In the genomic region with DNA sequence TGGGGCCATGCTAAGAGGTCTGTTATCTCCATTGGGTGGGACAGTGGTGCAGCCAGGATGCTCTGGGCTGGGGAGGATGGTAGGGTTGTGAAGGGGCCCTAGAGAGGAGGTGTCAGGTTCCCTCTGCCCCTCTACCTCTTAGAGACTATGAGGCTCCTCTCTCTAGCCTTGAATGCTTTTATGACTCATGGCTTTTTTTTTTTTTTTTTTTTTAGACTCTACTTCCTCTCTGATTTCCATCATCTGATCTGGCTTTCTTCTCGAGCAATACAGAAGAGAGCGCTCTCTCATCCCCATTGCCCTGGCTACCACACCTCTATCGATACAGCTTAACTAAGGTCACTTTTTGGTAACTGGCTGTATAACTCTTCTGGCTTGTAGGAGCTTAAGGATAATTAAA, we compare ENCODE assay signal across 21 mouse cellular contexts.
DNase-seq lines count a peak whose midpoint lies in the region; ATAC-seq and TF ChIP-seq lines count a peak whose summit lies in the region.
"Had no signal": no experiment of that assay in that cellular context is flagged by ENCODE, and none has a peak within 500 bp of the region (broad histone marks: within the 10 kb centered on the region; RNA-seq: fewer than 3 reads in every experiment).

No protein-coding gene starts in this region.

- no peak for ATAC-seq in forebrain, embryonic 12.5 days (ENCODE audit: low FRiP score)
- ATAC-seq in forebrain, postnatal 0 days: no peak
- ATAC-seq in forebrain, embryonic 16.5 days: no peak
- ATAC-seq in forebrain, embryonic 13.5 days: no peak
- ATAC-seq in activated CD4-positive, CD25-positive, alpha-beta regulatory T cell, adult 4 months: no peak
- ATAC-seq: CD4-positive, CD25-positive, alpha-beta regulatory T cell, adult 4 months; forebrain, embryonic 14.5 days had no signal

- TF ChIP-seq RAD21 in CH12.LX (IDR thresholded peaks at IDR 0.05; ENCODE audit: low read depth, low read length): no peak

- no peak overlapping the region for H3K4me3 ChIP-seq in forebrain, embryonic 12.5 days (replicated peaks)
- no peak overlapping the region for H3K4me3 ChIP-seq in forebrain, postnatal 0 days (ENCODE audit: low read depth, low read length)
- H3K4me3 ChIP-seq in forebrain, embryonic 16.5 days (replicated peaks; ENCODE audit: low read length): no peak overlapping the region
- H3K4me3 ChIP-seq in forebrain, embryonic 13.5 days: no peak overlapping the region
- H3K4me3 ChIP-seq in CH12.LX (replicated peaks in 1 of 3; ENCODE audit: low read depth in 2 of 3, low read length in 2 of 3, poor library complexity in 1 of 3) (no peak overlapping the region), ES-E14 (ENCODE audit: insufficient read depth in 1 of 2, low read depth in 1 of 2, low read length in 2 of 2, poor library complexity in 1 of 2, severe bottlenecking in 1 of 2) (no peak overlapping the region)
- H3K4me3 ChIP-seq: embryonic facial prominence, embryonic 12.5 days had no signal

- no peaks in the 10 kb centered on the region for H3K9me3 ChIP-seq in forebrain, embryonic 12.5 days
- H3K9me3 ChIP-seq in forebrain, postnatal 0 days (ENCODE audit: low read length): no peaks in the 10 kb centered on the region
- no peaks in the 10 kb centered on the region for H3K9me3 ChIP-seq in forebrain, embryonic 16.5 days (ENCODE audit: control insufficient read depth, low read length)
- H3K9me3 ChIP-seq in forebrain, embryonic 13.5 days (replicated peaks): no peaks in the 10 kb centered on the region
- H3K9me3 ChIP-seq in CH12.LX (replicated peaks; ENCODE audit: low read length) (no peaks in the 10 kb centered on the region), ES-E14 (ENCODE audit: control insufficient read depth, insufficient read depth, low read depth, low read length) (no peaks in the 10 kb centered on the region)
- H3K9me3 ChIP-seq: embryonic facial prominence, embryonic 12.5 days had no signal

- no peak for TF ChIP-seq CTCF in forebrain, postnatal 0 days (IDR thresholded peaks at IDR 0.05; ENCODE audit: low read depth)
- no peak for TF ChIP-seq CTCF in CH12.LX (conservative IDR thresholded peaks at IDR 0.05 in 1 of 2, IDR thresholded peaks at IDR 0.05 in 1 of 2; ENCODE audit: low read depth in 2 of 2, low read length in 2 of 2)

- peak overlapping the region; percentile 25; the same call in 1 of the 2 replicates for H3K4me2 ChIP-seq in forebrain, embryonic 12.5 days
- no peak overlapping the region for H3K4me2 ChIP-seq in forebrain, postnatal 0 days (ENCODE audit: low read depth)
- H3K4me2 ChIP-seq in forebrain, embryonic 16.5 days (ENCODE audit: low read length): no peak overlapping the region
- no peak overlapping the region for H3K4me2 ChIP-seq in forebrain, embryonic 13.5 days
- H3K4me2 ChIP-seq in CH12.LX (ENCODE audit: insufficient read depth, low read depth, poor library complexity, severe bottlenecking): no peak overlapping the region
- H3K4me2 ChIP-seq: embryonic facial prominence, embryonic 12.5 days had no signal

- dilution Hi-C loops in CH12.LX (cut with MboI; ENCODE audit: extremely low pct_ligation_motif_present, extremely low pct_unique_long_range_greater_than_20kb, low sequenced_read_pairs): no loop called here

- H3K36me3 ChIP-seq in forebrain, embryonic 12.5 days (replicated peaks): no peaks in the 10 kb centered on the region
- H3K36me3 ChIP-seq in forebrain, postnatal 0 days (ENCODE audit: insufficient read depth): no peaks in the 10 kb centered on the region
- H3K36me3 ChIP-seq in forebrain, embryonic 16.5 days (ENCODE audit: control insufficient read depth, insufficient read depth): no peaks in the 10 kb centered on the region
- H3K36me3 ChIP-seq in forebrain, embryonic 13.5 days (ENCODE audit: poor library complexity, severe bottlenecking): no peaks in the 10 kb centered on the region
- H3K36me3 ChIP-seq in CH12.LX (replicated peaks in 1 of 2; ENCODE audit: control insufficient read depth in 1 of 2, insufficient read depth in 1 of 2, low read length in 1 of 2): no peaks in the 10 kb centered on the region
- H3K36me3 ChIP-seq in ES-E14 (ENCODE audit: control insufficient read depth, insufficient read depth, low read length, poor library complexity, severe bottlenecking): no peaks in the 10 kb centered on the region
- H3K36me3 ChIP-seq: embryonic facial prominence, embryonic 12.5 days had no signal

- TF ChIP-seq POLR2A in CH12.LX (IDR thresholded peaks at IDR 0.05; ENCODE audit: low read depth, low read length): no peak

- TF ChIP-seq EP300 in CH12.LX (IDR thresholded peaks at IDR 0.05; ENCODE audit: low read length): no peak

- in situ Hi-C loops in CH12.LX (cut with MboI; ENCODE audit: low pct_ligation_motif_present, low pct_unique_long_range_greater_than_20kb, low sequenced_read_pairs): no loop called here
- in situ Hi-C loops in ES-E14 (cut with MboI; ENCODE audit: low sequenced_read_pairs in 2 of 2, unreplicated experiment in 2 of 2): no loop called here

- H3K27me3 ChIP-seq in forebrain, embryonic 12.5 days: peaks cover 74% of the 10 kb centered on the region
- no peaks in the 10 kb centered on the region; the same call in 1 of the 2 replicates for H3K27me3 ChIP-seq in forebrain, postnatal 0 days (ENCODE audit: insufficient read depth, low read length)
- H3K27me3 ChIP-seq in forebrain, embryonic 16.5 days (replicated peaks; ENCODE audit: control insufficient read depth, insufficient read depth, low read length): no peaks in the 10 kb centered on the region; the same call in 1 of the 2 replicates
- H3K27me3 ChIP-seq in forebrain, embryonic 13.5 days: peaks cover 55% of the 10 kb centered on the region
- H3K27me3 ChIP-seq in CH12.LX (replicated peaks): peaks cover 95% of the 10 kb centered on the region
- H3K27me3 ChIP-seq: embryonic facial prominence, embryonic 12.5 days had no signal

- H3K9ac ChIP-seq in forebrain, embryonic 12.5 days: no peak overlapping the region
- H3K9ac ChIP-seq in forebrain, postnatal 0 days: no peak overlapping the region
- no peak overlapping the region for H3K9ac ChIP-seq in forebrain, embryonic 16.5 days (replicated peaks; ENCODE audit: low read depth, low read length)
- no peak overlapping the region for H3K9ac ChIP-seq in forebrain, embryonic 13.5 days
- H3K9ac ChIP-seq in CH12.LX (ENCODE audit: insufficient read depth, low read depth) (no peak overlapping the region), ES-E14 (ENCODE audit: insufficient read depth, low read depth, low read length, poor library complexity, severe bottlenecking) (no peak overlapping the region)
- H3K9ac ChIP-seq: embryonic facial prominence, embryonic 12.5 days had no signal

- no peaks in the 10 kb centered on the region for H3K79me2 ChIP-seq in CH12.LX (replicated peaks; ENCODE audit: control insufficient read depth, extremely low read depth, insufficient read depth, poor library complexity, severe bottlenecking)

- DNase-seq in forebrain, postnatal 0 days: no peak
- DNase-seq in CH12.LX (ENCODE audit: extremely low read depth): no peak
- no peak for DNase-seq in ES-E14 (ENCODE audit: low read depth, low spot score)
- no peak for DNase-seq in embryo, embryonic 10 days (ENCODE audit: low spot score)
- DNase-seq: adrenal gland, adult 8-10 months; adrenal gland, postnatal 14 days; adrenal gland, postnatal 36 days; B cell, adult 2 months; cerebellum, adult 11-12 months; cerebellum, adult 2 months; cerebellum, adult 9-10 months; cerebellum, postnatal 10 days; cerebellum, postnatal 25 days; embryo, embryonic 11 days had no signal

- H3K4me1 ChIP-seq in forebrain, embryonic 12.5 days: peaks cover 31% of the 10 kb centered on the region
- H3K4me1 ChIP-seq in forebrain, postnatal 0 days (ENCODE audit: insufficient read depth): peaks cover 19% of the 10 kb centered on the region
- H3K4me1 ChIP-seq in forebrain, embryonic 16.5 days (replicated peaks; ENCODE audit: control insufficient read depth, insufficient read depth, low read length): peaks cover 39% of the 10 kb centered on the region
- peaks cover 61% of the 10 kb centered on the region for H3K4me1 ChIP-seq in forebrain, embryonic 13.5 days
- peaks cover 4 to 6% of the 10 kb centered on the region in 2 experiments; a peak in 1 of 4 replicates for H3K4me1 ChIP-seq in CH12.LX (ENCODE audit: control insufficient read depth in 1 of 2, insufficient read depth in 2 of 2)
- H3K4me1 ChIP-seq in ES-E14 (ENCODE audit: control insufficient read depth in 2 of 2, insufficient read depth in 2 of 2, low read length in 2 of 2, poor library complexity in 1 of 2): peaks cover 3 to 33% of the 10 kb centered on the region in 2 experiments; a peak in 2 of 4 replicates
- H3K4me1 ChIP-seq: embryonic facial prominence, embryonic 12.5 days had no signal

- 75% methylated on average over 3 of the region's 3 CpGs for WGBS in forebrain, embryonic 12.5 days
- 75% methylated on average over 3 of the region's 3 CpGs for WGBS in forebrain, postnatal 0 days
- 79% methylated on average over 3 of the region's 3 CpGs for WGBS in forebrain, embryonic 16.5 days
- WGBS in forebrain, embryonic 13.5 days: 76% methylated on average over 3 of the region's 3 CpGs

- H3K27ac ChIP-seq in forebrain, embryonic 12.5 days: no peak overlapping the region
- H3K27ac ChIP-seq in forebrain, postnatal 0 days (ENCODE audit: low read depth, low read length): no peak overlapping the region
- H3K27ac ChIP-seq in forebrain, embryonic 16.5 days (ENCODE audit: low read length): peak overlapping the region; percentile 46; the same call in 1 of the 2 replicates
- H3K27ac ChIP-seq in forebrain, embryonic 13.5 days: no peak overlapping the region
- H3K27ac ChIP-seq in CH12.LX (ENCODE audit: insufficient read depth, low read depth): no peak overlapping the region
- H3K27ac ChIP-seq in ES-E14 (ENCODE audit: insufficient read depth, low read depth, low read length, poor library complexity, severe bottlenecking): no peak overlapping the region
- H3K27ac ChIP-seq: embryonic facial prominence, embryonic 12.5 days had no signal

TF ChIP-seq in CH12.LX, 34 proteins besides CTCF, POLR2A, EP300 and RAD21:
- TF ChIP-seq ZNF384 (IDR thresholded peaks at IDR 0.05; ENCODE audit: low read depth, low read length): peak; percentile 64; the same call in 1 of the 2 replicates
- no peak for TF ChIP-seq MEF2A (IDR thresholded peaks at IDR 0.05; ENCODE audit: borderline replicate concordance, low read depth, low read length)

TF ChIP-seq in ES-E14, 5 proteins besides CTCF, POLR2A, EP300 and RAD21:
- TF ChIP-seq CHD2 (IDR thresholded peaks at IDR 0.05; ENCODE audit: low read depth, low read length) (no peak), ZNF384 (IDR thresholded peaks at IDR 0.05; ENCODE audit: low read depth, low read length) (peak; percentile 50; the same call in 1 of the 2 replicates)
